Mouse (Mus musculus) frontal cortex, adult (tissue): ENCODE results near the gene Arhgap15.

ENCODE experiments used
- ATAC-seq: cut with Nextera tagmentation; 2 replicates; pipeline ENCODE4 v1.9.2; 2017; ENCODE audit warnings: mild to moderate bottlenecking, moderate library complexity, mixed read lengths; ENCODE audit not compliant: low TSS enrichment

Gene Arhgap15

DNA sequence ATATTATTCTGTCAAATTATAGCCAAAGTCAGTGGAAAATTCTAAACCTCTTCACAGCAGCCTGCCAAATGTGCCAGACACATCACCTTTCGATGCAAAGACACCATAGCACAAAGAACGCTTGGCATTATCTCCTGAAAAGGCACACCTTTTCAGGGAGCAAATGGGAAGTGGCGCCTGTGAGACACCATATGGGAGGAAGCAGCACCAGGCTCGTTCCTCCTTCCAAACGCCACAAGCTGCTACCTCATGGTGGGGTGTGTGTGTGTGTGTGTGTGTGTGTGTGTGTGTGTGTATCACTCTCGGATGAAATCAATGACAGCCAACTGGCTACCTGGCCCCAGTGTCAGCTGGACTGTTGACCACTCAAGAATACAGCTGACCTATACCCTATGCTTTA, 551.8 kb downstream of the Arhgap15 start:
- peak; percentile 33; the same call in 1 of the 2 replicates for ATAC-seq

DNA sequence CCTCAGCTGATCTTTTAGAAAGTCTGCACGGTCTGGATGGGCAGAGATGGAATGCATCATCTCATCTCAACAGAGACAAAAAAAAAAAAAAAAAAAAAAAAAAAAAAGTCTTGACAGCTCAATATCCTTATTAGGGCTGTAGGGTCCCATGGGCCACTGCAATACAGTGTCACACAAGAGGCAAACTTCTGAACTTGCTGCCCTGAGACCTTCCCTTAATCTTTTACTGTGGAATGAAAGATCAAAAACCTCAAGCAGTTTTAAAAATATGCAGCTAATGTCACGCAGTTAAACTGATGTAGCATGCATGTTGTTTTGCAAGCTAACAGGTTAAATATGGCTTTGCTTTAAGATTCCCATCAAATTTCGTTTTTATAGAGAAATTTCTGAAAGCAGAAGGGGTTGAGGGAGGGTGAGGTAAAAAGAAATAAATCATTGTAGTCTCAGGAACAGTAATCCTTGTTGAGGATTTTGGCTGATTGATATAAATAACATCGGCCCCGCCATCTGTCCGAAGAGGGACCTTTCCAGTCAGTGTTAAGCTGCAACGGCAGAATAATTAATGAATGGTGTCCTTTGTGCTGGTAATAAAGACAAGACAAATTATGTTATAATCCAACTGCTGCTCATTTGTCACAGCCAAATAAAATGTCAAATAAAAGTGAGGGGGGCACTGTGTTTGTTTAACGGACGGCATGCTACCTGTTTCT, 555.8 kb downstream of the Arhgap15 start:
- ATAC-seq = no peak

DNA sequence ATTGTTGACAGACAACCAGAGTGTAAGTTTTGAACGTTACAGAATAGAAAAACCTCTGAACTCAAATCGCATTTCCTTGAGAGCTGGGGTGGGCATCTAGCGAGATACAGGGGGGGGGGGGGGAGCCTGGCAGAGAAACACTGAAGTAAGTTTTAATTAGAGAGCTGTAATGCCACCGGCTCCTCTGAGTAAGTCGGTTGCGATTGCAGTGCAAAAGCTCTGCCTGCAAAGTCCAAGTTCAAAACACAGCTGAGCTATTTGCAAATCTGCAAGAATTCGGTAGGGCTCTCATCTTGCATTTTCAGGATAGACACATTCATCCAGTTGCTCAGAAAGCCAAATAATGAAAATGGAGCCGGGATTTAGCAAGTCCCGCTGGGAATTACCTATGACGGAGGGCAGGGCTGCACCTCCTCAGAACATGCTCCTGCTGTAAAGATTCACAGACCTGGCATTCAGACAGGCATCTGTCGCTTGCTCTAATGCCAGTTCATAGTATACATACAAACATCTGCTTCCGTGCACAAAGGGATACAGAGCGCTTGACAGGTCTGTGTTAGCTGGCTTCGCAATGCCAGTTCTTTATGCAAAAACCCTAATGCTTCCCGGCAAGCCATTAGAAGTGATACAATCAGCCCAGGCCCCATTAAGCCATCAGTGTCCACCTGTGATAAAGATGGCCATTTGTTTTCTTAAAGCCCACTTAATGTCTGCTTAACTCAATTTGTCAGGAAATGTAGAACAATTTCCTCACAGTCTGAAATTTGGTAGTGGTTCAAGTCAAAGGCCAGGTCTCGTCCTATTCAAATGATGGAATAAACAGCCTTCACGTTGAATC, 556.6 kb downstream of the Arhgap15 start:
- no peak for ATAC-seq

DNA sequence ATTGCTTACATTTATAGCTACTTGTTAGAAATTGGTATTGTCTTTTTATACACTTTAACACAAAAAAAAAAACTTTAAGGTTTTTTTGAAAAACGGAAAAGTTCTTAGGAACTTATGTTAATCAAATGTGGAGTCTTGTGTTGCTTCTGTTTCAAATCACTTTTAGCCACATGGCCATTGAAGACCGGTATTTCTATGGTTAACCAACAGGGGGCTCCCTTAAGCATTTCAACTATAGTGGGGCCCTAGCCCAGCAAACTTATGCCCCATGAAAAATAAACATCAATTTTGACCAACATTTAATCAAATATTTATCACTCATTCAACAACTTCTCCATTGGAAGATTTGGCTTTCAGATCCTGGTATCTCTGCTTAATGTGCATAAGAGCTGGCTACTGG, 557.5 kb downstream of the Arhgap15 start:
- ATAC-seq = no peak

DNA sequence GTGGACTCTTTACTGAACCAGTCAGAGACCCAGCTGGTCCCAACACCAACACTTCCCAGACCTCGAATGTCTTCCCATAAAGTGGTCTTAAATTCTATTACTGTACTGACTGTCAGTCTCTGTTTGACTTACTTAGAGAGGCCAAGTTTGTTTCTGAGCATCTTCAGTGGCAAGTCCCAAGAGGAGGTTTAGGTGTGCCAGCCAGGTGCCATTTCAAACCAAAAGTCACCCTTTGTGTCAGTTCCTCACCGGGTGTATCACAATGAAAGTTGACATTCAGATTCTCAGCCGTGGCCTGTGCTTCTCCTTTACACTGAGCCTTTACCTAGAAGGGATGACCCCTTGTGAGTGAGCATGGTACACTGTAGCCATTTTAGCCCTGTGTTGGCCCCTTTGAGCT, 560.5 kb downstream of the Arhgap15 start:
- no peak for ATAC-seq

DNA sequence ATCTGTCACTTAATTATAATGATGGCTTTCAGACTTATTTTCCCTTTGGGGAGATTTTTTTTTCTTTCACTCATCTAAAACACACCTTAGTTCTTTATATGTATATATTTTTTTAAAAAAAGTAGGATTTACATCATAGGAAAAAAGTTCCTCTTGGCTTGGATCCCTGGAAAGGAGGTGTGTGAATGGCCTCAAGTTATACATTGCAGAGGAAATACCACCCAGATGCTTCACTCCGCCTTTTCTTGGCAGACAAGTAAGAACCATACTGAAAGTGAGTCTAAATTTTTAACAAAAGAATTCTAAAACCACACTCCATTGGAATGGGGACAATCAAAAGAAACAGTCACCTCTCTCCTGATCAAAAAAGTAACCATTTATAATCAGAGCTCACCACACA, 560.9 kb downstream of the Arhgap15 start:
- ATAC-seq = 0 out of 2 replicates have a peak, but pooled peaks have one; percentile 21

DNA sequence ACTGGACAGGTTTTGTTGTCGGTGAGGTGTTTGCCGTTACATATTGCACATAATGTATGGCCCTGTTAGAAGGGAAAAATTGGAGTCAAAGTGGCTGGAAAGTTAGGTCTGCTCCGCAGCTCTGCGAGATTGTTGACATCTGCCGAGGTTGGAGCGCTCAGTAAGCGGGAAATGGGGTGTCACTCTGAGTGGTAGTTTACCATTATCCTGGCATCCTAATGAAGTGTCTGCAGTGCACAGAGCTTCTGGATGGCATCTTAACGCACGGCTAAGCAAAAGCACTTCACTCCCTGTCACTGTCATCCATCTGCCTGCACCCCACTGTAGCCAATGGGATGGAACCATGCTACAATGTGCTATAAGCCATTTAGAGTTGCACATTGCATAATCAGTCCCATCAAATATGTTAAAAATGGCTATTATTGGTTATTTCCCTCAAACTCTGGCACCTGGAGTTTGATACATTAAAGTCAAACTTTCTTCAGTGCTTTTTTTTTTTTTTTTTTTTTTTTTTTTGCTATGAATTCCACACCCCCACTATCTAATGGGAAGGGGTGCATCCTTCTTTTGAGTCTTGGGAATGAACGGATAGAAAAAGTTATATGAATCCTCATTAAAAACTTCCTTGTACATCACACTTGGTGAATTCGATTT, 561.6 kb downstream of the Arhgap15 start:
- ATAC-seq = no peak; the same call in 1 of the 2 replicates

DNA sequence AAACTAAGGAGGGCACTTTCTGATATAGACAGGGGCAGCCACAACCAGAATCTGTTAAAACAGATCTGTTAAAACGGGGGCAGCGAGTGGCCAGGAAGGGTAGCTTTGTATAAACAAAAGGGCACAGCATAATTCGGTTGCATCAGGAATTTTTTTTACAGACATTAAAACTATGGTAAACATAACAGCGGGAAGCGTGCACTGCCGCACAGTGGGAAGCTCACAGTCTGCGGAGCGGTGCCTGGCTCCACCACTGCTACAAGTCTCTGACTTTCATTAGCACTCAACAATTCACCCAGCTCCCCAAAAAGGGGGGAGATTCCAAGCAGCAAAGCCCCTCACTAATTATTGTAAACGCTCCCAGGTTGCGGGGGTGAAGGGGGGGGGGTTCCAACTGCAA, 562.6 kb downstream of the Arhgap15 start:
- peak; percentile 72; the same call in 1 of the 2 replicates for ATAC-seq

DNA sequence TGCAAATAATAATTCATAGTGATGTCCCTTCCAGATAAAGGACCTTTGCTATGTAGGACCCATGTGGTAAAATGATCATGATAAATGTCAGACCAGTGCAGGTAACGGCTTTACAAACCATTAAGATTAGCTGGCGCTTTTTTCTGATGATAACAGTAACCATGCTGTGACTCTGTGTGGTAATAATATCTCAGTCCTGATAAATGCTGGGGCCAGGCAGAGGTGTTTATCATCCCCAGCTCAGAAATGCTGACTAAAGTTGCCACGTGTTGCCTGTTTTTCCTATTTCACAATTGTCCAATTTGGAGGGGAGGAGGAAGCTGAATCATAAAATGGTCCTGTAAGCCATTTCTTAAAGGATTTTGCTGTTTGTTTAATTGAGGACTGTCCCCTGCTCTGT, 564.9 kb downstream of the Arhgap15 start:
- ATAC-seq = no peak

DNA sequence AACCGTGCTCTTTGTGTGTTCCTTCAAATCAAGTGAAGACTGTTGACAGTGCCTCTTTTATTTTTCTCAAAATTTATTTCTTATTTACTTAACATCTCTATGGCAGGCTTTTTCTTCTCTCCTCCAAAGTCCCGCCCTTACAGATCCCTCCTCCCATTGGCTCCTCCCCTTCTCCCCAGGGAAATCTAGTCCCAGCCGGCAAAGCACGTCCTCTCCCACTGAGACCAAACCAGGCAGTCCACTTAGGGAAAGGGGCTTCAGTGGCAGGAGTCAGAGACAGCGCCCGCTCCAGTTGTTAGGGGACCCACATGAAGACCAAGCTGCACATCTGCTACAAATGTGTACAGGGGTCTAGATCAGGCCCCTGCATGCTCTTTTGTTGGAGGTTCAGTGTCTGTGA, 569.8 kb downstream of the Arhgap15 start:
- no peak for ATAC-seq

DNA sequence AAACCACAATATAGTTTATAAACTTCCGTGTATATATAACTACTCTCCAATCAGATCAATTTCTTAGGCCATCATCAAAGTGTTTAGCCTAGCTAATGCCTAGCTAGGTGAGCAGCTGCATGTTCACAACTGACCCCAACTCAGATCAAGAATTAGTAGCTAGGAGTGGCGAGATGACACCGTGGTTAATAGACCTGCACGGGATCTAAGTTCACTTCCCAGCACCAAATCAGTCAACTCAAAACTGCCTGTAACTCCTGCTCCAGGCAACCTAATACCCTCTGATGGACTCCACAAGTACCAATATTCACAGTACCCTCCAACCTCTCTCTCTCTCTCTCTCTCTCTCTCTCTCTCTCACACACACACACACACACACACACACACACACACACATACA, 570.9 kb downstream of the Arhgap15 start:
- ATAC-seq = no peak

DNA sequence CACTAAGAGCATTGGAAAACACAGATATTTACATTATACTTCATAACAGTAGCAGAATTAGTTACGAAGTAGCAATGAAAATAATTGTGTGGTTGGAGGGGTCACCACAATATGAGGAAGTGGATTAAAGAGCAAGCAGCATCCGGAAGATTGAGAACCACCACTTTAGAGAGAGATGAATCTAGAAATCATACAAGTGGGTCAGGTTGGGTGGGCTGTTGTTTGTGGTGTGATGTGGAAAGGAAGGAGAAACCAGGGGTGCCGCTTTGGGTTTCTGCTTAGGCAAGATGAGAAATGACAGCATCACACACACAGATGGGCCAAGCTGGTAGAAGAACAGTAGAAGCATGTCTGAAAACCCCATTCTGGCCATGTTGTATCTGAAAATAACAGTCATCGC, 575.2 kb downstream of the Arhgap15 start:
- ATAC-seq = no peak

DNA sequence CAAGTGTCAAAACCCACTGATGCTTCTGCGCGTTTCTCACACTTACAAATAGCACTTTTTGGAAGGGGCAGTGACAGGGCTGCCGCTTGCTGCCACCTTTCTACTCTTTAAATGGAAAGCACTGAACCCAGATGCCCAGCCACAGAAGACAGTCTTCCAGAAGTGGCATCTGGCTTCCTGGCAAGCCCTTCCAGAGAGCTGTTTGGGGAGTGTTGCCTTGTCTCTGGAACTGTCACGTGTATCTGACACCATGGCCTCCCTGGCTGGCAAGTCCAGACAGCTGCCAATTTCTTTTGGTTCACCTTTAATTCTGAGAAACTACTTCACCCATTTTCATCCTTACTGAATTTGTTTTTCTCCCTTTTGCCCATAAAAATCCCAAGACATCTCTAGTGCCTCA, 584.7 kb downstream of the Arhgap15 start:
- peak; percentile 66 for ATAC-seq

DNA sequence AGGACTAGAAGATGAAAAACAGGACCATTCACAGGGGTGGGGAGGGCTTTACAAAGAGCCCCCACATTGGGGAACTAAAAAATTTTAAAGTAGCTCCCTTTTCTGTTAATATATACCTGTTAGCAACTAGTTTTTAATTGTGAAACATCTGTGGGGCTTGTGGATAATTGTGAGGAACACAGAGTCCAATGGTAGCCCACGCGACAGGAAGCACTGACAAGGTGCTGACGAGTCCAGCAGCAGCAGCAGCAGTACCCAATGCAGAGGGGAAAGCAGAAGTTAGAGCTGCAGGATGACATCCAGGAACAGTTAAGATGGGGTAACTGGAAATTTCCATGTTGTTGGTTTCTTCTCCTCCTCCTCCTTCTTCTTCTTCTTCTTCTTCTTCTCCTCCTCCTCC, 585.4 kb downstream of the Arhgap15 start:
- ATAC-seq = peak; percentile 43; the same call in 1 of the 2 replicates

DNA sequence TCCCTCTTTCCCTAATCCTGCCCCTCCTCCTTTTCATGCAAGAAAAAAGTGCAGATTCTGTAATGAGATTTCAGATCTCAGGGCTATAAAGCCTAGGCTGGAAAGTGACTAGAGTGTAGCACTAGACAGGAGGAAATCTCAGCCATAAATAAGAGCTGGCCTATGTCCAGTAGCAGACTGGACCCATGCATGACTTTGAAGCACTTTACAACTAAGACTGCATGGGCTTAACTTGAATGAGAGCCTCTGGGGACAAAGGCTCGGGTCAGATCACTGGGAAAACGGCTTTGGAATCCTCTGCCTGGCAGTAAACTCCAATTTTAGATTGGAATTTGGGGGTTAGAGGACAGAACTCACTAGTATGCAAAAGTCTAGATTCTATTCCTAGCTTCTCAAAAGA, 585.9 kb downstream of the Arhgap15 start:
- no peak for ATAC-seq

DNA sequence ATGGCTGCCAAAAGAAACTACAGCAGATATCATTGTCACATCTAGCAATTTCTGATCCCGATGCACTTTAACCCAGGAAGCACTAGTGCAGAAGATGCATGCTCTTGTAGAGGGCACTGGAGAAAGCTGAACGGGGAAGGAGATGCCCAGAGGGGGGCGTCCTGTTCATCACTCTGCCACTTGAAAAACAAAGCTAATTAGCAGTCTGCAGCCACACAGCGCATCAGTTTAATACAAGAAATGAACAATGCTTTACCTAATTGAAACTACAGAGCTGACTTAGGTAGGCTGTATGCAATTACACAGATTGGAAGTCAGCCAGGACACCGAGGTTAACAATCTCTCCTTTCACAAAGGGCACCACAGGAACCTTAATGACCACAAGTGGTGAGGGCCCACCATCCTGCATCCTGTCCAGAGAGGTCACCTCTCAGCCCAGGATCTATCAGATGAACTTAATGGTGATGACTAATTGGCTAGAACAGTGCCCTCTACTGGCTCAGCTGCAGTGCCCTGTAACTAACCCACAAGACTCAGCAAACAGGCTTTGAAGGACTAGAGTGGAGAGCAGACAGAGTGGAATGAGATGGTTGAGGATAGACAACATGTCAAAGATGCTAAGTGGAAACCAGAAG, 588.2 kb downstream of the Arhgap15 start:
- ATAC-seq = no peak

DNA sequence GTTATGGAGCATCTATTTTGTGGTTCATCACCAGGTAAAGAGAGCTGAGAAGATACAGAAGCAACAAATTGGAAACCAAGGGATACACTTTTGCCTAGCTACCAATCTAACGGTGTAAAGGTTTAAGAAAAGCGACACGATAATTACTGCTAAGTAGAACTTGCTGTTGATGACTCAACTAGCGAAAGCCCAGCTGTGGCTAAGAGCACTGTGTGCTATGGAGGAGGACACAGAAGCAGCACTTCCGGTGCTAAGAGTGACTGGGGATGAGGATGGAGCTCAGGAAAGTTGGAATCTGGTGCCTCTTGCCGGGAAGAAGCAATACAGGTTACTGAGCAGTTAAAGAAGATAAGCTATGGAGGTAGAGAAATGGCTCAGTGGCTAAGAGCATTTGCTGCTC, 589.8 kb downstream of the Arhgap15 start:
- no peak for ATAC-seq

DNA sequence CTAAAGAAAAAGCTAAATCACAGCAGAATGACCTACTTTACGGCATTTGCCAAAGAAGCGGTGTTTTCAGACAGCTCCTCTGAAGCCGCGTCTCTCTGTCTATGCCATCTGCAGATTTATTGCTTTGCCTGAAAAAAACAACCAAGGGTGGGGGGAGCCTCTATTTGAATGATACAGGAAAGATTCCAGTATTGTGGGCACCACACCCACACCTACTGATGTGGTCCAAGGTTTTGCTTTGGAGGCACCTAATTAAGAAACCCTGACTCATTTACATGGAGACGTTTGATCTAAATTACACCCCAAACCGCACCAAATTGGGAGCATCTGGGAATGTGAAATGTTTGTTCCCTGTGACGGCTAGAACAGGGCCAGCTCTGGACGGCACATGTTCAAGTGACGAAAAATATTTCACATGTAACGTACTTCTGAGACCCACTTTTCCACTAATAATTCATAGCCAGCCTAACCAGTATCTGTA, 592.5 kb downstream of the Arhgap15 start:
- peak; percentile 72 for ATAC-seq

DNA sequence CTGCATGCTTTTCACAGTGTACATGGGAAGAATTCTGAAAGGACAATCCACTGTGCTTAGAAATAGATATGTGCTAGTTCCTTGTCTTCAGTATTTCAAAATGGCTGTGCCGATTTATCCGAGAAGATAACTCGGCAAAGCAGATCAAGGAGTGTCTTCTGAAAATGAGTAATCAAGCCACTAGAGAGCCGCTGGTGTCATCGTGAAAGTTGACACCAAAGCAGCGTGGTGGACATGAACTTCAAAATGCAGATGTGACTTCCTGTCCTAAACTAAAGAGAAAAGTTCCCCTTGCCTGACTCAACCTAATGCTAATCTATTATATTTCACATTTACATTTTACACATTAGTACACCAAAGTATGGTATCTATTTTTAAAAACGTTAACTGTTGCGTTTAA, 596.2 kb downstream of the Arhgap15 start:
- ATAC-seq = no peak

DNA sequence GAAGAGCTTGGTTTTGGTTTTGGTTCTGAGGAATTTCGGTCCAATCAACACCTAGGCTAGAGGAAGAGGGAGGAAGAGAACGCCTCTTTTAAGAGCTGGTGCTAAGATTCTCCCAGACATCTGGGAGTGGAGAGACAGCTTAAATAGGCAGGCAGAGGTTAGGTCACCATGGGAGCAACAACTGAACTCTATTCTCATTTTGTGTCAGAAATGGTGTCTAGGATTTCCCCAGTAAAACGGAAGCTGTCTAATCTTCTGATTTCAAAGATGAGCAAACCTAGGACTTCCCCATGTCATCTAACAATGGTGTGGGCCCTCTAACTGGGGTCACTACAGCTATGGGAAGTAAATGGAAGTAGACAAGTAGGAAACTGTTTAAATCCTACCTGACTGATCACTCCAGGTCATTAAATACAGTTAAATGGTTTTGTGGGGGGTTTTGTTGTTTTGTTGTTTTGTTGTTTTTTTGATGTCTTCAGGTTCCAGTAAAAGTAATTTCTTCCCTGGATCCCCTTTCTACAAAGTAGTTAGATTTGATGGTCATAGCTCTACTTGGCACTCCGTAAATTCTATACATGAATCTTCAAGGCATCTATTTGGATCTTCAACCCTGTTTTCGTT, 596.8 kb downstream of the Arhgap15 start:
- ATAC-seq = no peak

DNA sequence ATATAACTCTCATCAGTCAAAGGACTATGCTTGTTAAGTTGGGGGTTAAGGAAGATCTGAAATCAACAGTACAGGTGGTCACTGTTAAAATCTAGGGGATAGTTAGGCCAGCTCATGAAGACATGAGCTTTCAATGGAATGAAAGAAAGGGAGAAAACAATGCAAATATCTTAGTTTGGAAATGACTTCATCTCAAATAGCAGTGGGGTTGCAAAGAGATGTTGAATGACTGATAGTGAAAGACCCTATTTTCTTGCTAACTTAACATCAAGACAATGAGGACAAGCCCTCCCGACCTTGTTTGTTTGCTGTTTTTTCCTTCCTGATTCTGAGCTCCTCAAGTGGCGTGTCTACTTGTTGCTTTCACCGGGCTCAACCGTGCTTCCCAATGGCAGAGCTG, 597.6 kb downstream of the Arhgap15 start:
- no peak for ATAC-seq

DNA sequence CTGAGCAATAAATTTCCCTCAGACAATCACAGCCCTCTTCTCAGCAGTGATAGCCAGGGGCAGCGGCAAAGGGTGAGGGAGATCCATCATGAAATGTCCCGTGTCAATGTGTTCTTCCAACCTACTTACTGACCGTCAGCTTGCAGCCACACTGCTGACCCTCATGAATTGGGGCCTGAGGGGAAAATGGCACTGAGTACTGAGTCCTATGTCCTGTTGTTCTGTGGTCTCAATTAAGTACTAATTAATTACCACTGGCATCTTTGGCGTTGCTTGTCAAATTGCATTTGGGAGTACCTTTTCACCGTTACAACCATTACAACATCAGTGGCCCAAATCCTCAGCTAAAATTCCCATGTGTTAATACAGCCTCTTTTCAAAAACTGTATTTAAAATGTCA, 599.2 kb downstream of the Arhgap15 start:
- no peak for ATAC-seq
